Mouse (Mus musculus) midbrain, embryonic 10.5 days (tissue): ENCODE results near the gene Aph1a. TPM values are rescaled to one million over a fixed set of nuclear protein-coding genes. Genes with fewer than 3 reads are reported as not detected.
"Not testable (repeated sequence)": the region's sequence is repeated elsewhere in the genome, so short reads cannot be mapped to it uniquely, and the experiment has no call there.

Experiments
- DNase-seq: peaks from one replicate; pipeline ENCODE4 v3.0.0-alpha.2; 2017; ENCODE audit warnings: low spot score
- H3K27ac ChIP-seq: fragments of 300-500 bp; sonication (generic); replicated peaks from 2 replicates; pipeline ENCODE4 v1.5.1; 2016; ENCODE audit warnings: mild to moderate bottlenecking
- H3K27me3 ChIP-seq: fragments of 300-500 bp; sonication (generic); 2 replicates; pipeline ENCODE4 v1.6.1; 2016; ENCODE audit warnings: low read depth, mild to moderate bottlenecking; ENCODE audit not compliant: poor library complexity, severe bottlenecking
- H3K36me3 ChIP-seq: fragments of 300-500 bp; sonication (generic); 2 replicates; pipeline ENCODE4 v1.6.1; 2016; ENCODE audit warnings: mild to moderate bottlenecking, moderate library complexity
- H3K4me1 ChIP-seq: fragments of 300-500 bp; sonication (generic); 2 replicates; pipeline ENCODE4 v1.6.1; 2016
- H3K4me3 ChIP-seq: fragments of 300-500 bp; sonication (generic); 2 replicates; pipeline ENCODE4 v1.5.1; 2016; ENCODE audit warnings: mild to moderate bottlenecking, moderate library complexity
- H3K9me3 ChIP-seq: fragments of 300-500 bp; sonication (generic); replicated peaks from 2 replicates; pipeline ENCODE4 v1.6.1; 2016; ENCODE audit warnings: mild to moderate bottlenecking
- WGBS: fragments of 180-500 bp; shearing (Covaris S2); methylation state at CpG from one replicate; pipeline ENCODE4 v1.1.7; 2016; 5-methylcytosine and 5-hydroxymethylcytosine counted together
- polyA plus RNA-seq: library from polyadenylated mRNA; unstranded; fragments of >200 nt; fragmentation: Nextera tagmentation; extraction: Ambion mirVana; gene quantifications from 2 replicates; pipeline ENCODE4 v1.2.1, GENCODE M21; 2016

Aph1a gene
- polyA plus RNA-seq, 1 experiment from 2014 or later: 31.1 TPM

DNA sequence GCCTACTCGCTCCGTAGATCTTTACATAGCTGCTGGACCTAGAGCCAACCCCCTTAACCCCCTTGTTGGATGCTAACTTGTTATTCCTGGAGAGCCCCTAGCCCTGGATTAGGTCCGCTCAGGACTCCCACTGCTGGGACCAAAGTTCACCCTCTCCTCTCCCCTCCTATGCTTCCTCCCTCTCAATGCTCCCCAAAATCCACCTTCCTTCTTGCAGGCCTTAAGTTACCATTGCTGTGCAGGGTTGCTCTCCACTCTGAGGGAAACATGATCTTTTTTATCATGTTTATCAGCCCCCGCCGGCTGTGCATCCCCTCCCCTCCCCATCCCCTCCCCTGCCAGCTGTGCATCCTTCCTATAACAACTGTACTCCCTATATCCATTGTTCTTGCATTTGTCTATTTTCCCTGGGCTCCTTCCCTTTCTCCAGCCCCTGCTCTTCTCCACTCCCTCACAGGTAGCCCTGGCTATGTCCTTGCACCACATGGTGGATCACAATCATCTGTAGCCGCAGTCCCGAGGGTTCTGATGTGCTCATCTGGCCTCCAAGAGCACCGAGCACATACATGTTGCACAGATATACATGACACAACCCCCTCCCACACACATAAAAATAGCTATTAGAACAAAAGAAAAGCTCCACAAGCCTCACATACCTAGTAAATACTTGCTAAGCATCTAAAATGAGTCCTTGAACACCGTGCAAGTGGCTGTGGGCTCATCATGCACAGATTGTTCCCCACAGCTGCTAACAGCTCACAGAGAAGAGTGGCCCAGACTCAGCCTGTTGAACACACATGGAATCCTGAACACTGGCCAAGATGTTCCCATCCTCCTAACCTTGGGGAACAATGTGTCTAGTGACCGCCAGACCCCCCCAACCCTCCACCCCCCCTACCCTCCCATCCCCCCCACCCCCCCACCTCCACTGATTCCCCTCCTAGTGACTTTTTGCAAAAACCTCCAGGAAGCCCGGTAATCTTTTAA is 1.4 kb upstream of the Aph1a start:
- no peak for DNase-seq
- Histone ChIP-seq H3K4me3 (peak overlapping the region; percentile 16), H3K4me1 (peaks cover 41% of the 10 kb centered on the region), H3K27me3 (peaks cover 5% of the 10 kb centered on the region; the same call in 1 of the 2 replicates), H3K36me3 (peaks cover 8% of the 10 kb centered on the region), H3K9me3 (no peaks in the 10 kb centered on the region), H3K27ac (peak overlapping the region; percentile 53)
- 40% methylated on average over 11 of the region's 11 CpGs for WGBS

DNA sequence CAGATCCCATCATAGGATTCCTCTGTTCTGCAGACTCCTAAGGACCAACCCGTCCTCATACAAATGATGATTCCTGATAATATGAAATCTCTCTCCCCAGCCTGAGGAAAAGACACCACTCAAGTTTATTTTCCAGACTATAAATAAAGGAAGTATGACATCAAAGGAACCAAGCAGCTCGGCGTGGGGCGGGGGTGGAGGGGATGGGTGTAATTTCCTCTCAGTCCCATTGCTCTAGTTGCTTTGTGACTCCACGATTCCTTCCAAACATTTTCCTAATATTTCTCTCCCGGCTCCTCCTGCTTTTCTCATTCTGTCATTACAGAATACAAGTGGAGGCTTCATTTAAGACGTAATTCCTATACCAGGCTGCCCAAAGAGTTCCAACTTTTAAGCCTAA is 643 bp upstream of the Aph1a start:
- peaks cover 16% of the 10 kb centered on the region for H3K36me3 ChIP-seq
- H3K9me3 ChIP-seq: no peaks in the 10 kb centered on the region
- DNase-seq: no peak
- H3K27me3 ChIP-seq: peaks cover 5% of the 10 kb centered on the region; the same call in 1 of the 2 replicates
- H3K4me1 ChIP-seq: peaks cover 41% of the 10 kb centered on the region
- WGBS: 30% methylated on average over 7 of the region's 7 CpGs
- H3K27ac ChIP-seq: peak overlapping the region; percentile 82
- peak overlapping the region; percentile 80 for H3K4me3 ChIP-seq

DNA sequence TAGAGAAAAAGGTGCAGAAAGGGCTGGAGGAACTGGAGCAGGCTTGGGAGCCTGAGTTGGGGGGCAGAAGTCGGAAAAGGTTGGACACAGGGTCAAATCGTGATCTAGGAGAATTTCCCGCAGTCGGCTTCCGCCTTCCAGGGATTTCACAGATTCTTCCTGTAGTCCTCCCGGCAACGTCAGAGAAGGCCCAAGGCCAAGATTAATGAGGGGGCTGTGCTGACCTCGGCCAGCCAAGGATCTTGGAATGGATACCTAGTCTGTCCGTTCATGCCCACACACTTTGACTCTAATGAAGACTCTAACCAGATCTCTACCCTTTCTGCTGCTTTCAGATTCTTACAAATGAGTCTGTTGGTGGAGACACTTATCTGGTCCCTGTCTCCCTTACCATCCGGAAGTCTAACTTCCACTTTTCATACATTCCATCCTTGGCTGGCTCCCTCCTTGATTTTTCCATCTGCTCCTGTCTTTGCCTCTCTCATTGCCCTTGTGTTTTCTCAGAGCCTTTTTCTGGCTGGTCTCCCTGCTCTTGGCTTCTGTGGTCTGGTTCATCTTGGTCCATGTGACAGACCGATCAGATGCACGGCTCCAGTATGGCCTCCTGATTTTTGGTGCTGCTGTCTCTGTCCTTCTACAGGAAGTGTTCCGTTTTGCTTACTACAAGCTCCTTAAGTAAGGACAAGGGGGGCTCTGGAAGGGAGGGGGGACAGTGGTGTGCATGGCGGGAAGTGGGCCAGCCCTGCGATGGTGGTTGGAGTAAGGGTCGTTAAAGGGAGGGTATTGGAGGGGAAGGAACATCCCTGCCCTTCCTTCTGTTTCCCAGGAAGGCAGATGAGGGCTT is 770 bp downstream of the Aph1a start:
- peaks cover 43% of the 10 kb centered on the region for H3K4me1 ChIP-seq
- 17% methylated on average over 16 of the region's 16 CpGs for WGBS
- H3K9me3 ChIP-seq: no peaks in the 10 kb centered on the region
- peak; percentile 42 for DNase-seq
- H3K36me3 ChIP-seq: peaks cover 30% of the 10 kb centered on the region
- H3K4me3 ChIP-seq: peak overlapping the region; percentile 80
- H3K27me3 ChIP-seq: peaks cover 5% of the 10 kb centered on the region; the same call in 1 of the 2 replicates
- peak overlapping the region; percentile 84 for H3K27ac ChIP-seq

DNA sequence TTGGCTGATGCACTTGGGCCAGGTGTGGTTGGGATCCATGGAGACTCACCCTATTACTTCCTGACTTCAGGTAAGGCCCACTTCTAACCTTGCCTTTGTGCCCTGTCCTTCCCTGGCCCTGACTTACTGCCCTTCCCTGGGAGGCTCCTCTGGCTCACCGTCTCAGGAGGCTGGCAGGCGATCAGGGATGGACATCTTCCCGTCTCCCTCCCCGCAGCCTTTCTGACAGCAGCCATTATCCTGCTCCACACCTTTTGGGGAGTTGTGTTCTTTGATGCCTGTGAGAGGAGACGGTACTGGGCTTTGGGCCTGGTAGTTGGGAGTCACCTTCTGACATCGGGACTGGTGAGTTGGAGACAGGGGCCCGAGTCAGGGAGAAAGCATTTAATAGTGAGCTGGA is 1.7 kb downstream of the Aph1a start:
- H3K4me3 ChIP-seq: 0 out of 2 replicates have a peak overlapping the region, but pooled peaks have one; percentile 14
- DNase-seq: not testable (repeated sequence)
- WGBS: 89% methylated on average over 7 of the region's 7 CpGs

DNA sequence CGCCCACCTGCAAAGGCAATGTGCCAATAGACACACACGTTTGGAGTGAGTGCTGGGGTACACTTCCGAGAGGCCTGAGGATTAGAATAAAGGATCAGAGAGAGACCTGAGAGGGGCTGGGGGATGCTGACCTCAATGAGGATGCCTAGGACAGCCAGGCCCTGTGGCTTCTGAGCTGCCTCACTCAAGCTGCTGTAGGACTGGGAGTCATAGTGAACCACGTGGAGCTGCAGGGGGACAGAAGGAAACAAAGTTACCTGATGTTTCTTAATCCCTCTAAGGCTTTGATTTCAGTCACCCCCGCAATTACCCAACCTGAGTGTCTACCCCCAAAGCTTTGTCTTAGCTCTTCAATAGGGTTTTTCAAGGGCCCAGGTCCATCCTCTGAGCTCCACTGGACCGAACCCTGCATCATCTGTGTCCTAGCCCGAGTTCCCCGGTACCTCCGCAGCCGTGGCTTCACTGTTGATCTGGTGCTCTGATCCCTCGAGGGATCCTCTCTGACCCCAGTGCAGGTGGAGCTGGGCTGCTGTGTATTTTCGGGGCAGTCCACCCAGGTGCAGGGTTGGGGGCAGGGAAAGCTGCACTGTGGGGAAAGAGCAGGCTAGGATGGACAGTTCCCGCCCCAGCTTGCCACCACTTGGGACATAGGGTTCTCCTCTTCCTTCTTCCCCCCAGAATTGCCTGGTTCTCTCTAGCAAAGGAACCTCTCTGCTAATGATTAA is 6.2 kb downstream of the Aph1a start:
- Histone ChIP-seq H3K4me3 (no peak overlapping the region), H3K27ac (0 out of 2 replicates have a peak overlapping the region, but pooled peaks have one; percentile 23), H3K36me3 (peaks cover 54% of the 10 kb centered on the region), H3K27me3 (no peaks in the 10 kb centered on the region), H3K4me1 (peaks cover 50% of the 10 kb centered on the region), H3K9me3 (no peaks in the 10 kb centered on the region)
- DNase-seq: no peak
- 81% methylated on average over 13 of the region's 13 CpGs for WGBS

More for the DNA sequence above, 1.7 kb downstream of the Aph1a start:
- not testable (repeated sequence) for H3K9me3 ChIP-seq, H3K27ac ChIP-seq, H3K27me3 ChIP-seq
- H3K36me3 ChIP-seq: peaks cover 39% of the 10 kb centered on the region
- H3K4me1 ChIP-seq: peaks cover 46% of the 10 kb centered on the region

DNA sequence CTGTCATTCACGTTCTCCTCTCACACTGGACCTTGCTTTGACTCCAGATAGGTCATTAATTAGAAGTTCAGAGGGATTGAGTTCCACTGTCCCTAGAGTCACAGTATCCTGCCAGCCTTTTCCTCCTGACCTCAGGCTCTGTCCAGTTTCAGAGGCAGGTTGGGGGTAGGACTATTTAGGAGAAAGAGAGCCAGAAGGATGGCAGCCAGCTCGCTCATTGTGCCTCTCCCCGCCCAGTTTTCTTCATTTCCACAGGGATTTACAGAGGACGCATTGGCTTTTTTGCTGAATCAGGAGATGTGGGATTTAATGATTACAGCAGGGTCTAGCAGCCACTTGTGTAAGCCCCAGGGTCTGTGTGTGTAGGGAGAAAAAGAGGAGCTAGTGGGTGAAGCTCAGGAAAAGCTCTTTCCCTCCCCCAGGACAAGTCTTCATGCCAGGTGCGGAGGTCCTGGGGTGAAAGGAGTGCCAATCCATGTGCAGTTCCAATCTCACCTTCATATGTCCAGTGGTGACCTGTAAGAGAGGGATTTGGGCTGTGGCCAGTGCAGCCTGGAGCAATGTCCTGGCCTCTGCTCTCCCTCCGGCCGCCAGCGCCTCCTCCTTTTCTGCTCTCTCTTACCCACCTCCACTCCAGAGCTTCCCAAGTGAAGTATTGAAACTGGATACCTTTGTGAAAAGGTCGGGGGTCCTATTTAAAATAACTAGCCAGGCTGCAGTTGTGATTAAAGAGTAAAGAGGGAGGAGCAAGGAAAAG is 8.0 kb downstream of the Aph1a start:
- H3K27ac ChIP-seq: peak overlapping the region; percentile 93
- 80% methylated on average over 9 of the region's 9 CpGs for WGBS
- peaks cover 47% of the 10 kb centered on the region for H3K36me3 ChIP-seq
- H3K4me1 ChIP-seq: peaks cover 60% of the 10 kb centered on the region
- peak overlapping the region; percentile 59 for H3K4me3 ChIP-seq
- H3K27me3 ChIP-seq: no peaks in the 10 kb centered on the region
- H3K9me3 ChIP-seq: no peaks in the 10 kb centered on the region
- no peak for DNase-seq

DNA sequence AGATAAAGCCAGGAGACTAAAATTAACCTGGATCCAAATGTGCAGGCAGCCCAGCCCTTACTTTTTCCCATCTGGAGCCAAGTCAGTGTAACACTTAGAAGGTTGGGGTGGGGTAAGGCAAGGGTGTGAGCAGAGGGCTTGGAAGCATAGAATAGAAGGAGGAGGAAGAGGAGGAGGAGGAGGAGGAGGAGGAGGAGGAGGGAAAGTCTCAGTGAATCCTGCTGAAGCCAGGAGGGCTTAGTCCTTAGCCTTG is 8.5 kb downstream of the Aph1a start:
- Histone ChIP-seq H3K4me1 (peaks cover 64% of the 10 kb centered on the region), H3K4me3 (peak overlapping the region; percentile 59), H3K27me3 (peaks cover 3% of the 10 kb centered on the region; the same call in 1 of the 2 replicates), H3K36me3 (peaks cover 47% of the 10 kb centered on the region), H3K9me3 (no peaks in the 10 kb centered on the region), H3K27ac (peak overlapping the region; percentile 93)
- DNase-seq: no peak

DNA sequence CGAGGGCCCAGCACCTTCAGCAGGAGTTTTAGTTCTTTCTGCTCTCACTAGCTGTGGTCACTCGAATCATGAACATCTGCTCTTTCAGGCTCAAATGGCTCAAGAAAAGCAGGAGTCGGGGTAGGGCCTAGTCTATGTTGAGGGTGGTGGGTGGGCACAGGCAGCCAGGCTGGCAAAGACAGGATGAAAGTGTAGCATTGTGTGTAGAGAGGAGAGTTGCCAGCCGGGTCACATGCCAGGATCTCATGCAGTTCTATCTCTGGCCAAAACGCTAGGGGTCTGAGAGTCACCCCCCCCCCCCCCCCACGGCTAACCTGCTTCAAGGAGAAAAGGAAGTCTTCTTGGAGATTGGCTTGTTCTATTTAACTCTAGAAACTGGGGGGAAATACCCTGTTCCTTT is 8.9 kb downstream of the Aph1a start:
- peak overlapping the region; percentile 59 for H3K4me3 ChIP-seq
- WGBS: 44% methylated on average over 6 of the region's 6 CpGs
- H3K27me3 ChIP-seq: peaks cover 6% of the 10 kb centered on the region
- peaks cover 64% of the 10 kb centered on the region for H3K4me1 ChIP-seq
- no peaks in the 10 kb centered on the region for H3K9me3 ChIP-seq
- peak overlapping the region; percentile 93 for H3K27ac ChIP-seq
- no peak for DNase-seq
- H3K36me3 ChIP-seq: peaks cover 43% of the 10 kb centered on the region

DNA sequence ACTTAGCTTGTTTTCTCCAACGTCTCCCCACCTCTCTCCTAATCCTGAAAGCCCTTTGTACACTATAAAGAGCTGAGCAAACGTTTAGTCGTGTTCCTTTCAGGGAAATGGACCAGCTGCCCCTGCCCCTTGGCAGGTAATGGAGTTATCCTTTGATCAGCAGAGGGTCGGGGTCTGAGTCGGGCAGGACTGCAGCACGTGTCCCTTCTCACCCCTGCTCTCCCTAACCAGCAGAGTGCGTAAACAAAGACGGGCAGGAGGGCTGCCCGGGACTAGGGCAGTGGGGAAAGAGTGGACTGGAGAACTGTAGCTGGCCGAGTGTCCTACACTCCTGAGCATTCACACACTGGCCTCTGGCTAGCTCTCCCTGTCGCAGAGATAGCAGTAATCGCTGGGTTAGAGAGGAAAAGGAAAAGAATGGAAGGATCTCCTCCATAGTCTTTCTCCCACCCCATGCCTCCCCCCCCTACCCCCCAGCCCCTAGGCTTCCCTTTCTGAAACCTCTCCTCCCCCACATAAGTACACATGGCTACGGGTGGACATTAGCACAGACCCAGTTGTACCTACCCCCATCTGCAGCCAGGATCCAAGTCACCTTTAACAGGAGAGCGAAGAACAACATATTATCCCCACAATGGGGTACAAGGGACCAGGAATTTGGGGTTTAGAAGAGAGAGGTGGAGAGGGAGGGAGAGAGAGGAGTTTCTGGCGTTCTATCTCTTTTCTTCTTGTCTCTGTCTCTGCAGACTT is 10.2 kb downstream of the Aph1a start:
- peak overlapping the region; percentile 93 for H3K27ac ChIP-seq
- H3K36me3 ChIP-seq: peaks cover 30% of the 10 kb centered on the region
- H3K27me3 ChIP-seq: peaks cover 10% of the 10 kb centered on the region
- 0% methylated on average over 15 of the region's 15 CpGs for WGBS
- H3K9me3 ChIP-seq: no peaks in the 10 kb centered on the region
- peak overlapping the region; percentile 59 for H3K4me3 ChIP-seq
- H3K4me1 ChIP-seq: peaks cover 64% of the 10 kb centered on the region
- peak; percentile 63 for DNase-seq

DNA sequence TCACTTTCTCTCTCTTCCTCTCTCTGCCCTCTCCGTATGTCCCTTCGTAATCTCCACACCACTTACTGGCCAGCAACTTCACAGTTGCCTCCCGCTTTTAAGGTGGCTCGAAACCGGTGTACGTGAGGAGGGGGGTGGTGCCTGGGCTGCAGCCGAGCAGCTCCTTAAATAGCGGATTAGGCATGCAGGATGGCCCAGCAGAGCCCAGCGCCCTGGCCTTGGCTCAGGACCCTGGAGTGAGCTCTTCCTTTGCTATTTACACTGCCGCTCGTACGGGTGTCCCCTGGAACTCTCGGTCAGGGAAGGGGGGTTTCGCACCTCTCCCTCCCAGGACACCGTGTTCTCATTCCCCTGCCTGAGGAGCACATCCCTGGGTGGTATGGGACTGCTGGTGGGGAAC is 10.8 kb downstream of the Aph1a start, which contains the start of gene Car14:
Gene Car14 (minus strand): TSS at position 124 of the 400 bp plus-strand sequence.
- Histone ChIP-seq H3K4me3 (peak within 1 kb of the TSS; percentile 59), H3K27me3 (peaks cover 10% of the 10 kb centered on the region), H3K9me3 (no peaks in the 10 kb centered on the region), H3K4me1 (peaks cover 61% of the 10 kb centered on the region), H3K36me3 (peaks cover 24% of the 10 kb centered on the region), H3K27ac (peak within 1 kb of the TSS; percentile 93)
- WGBS: 0% methylated on average over 15 of the region's 15 CpGs
- DNase-seq: peak; percentile 70
